Mouse (Mus musculus) liver, embryonic 12.5 days (tissue): Measurements from ENCODE around the gene E2f3. TPM values are rescaled to one million over a fixed set of nuclear protein-coding genes. Genes with fewer than 3 reads are reported as not detected.

Source experiments
- ATAC-seq: fragments of 200-750 bp; cut with Nextera tagmentation; 2 replicates; pipeline ENCODE4 v1.8.0; 2017; ENCODE audit warnings: moderate number of reproducible peaks, mild to moderate bottlenecking, moderate library complexity
- H3K27ac ChIP-seq: fragments of 300-500 bp; sonication (generic); 2 replicates; pipeline ENCODE4 v1.5.1; 2016; ENCODE audit warnings: mild to moderate bottlenecking
- H3K27me3 ChIP-seq: fragments of 300-500 bp; sonication (generic); replicated peaks from 2 replicates; pipeline ENCODE4 v1.6.1; 2016; ENCODE audit warnings: mild to moderate bottlenecking, moderate library complexity
- H3K36me3 ChIP-seq: fragments of 300-500 bp; sonication (generic); 2 replicates; pipeline ENCODE4 v1.6.1; 2016; ENCODE audit warnings: mild to moderate bottlenecking, moderate library complexity
- H3K4me1 ChIP-seq: fragments of 300-500 bp; sonication (generic); 2 replicates; pipeline ENCODE4 v1.6.1; 2016
- H3K4me2 ChIP-seq: fragments of 300-500 bp; sonication (generic); 2 replicates; pipeline ENCODE4 v1.6.1; 2016; ENCODE audit warnings: mild to moderate bottlenecking, moderate library complexity
- H3K4me3 ChIP-seq: fragments of 300-500 bp; sonication (generic); 2 replicates; pipeline ENCODE4 v1.5.1; 2016; ENCODE audit warnings: mild to moderate bottlenecking, moderate library complexity
- H3K9ac ChIP-seq: fragments of 300-500 bp; sonication (generic); 2 replicates; pipeline ENCODE4 v1.6.1; 2016; ENCODE audit warnings: mild to moderate bottlenecking, moderate library complexity
- H3K9me3 ChIP-seq: fragments of 300-500 bp; sonication (generic); replicated peaks from 2 replicates; pipeline ENCODE4 v1.6.1; 2016; ENCODE audit warnings: mild to moderate bottlenecking, moderate library complexity
- WGBS: fragments of 180-500 bp; shearing (Covaris S2); methylation state at CpG from one replicate; pipeline ENCODE4 v1.1.7; 2016; ENCODE audit not compliant: insufficient replicate concordance; 5-methylcytosine and 5-hydroxymethylcytosine counted together
- polyA plus RNA-seq: library from polyadenylated mRNA; unstranded; fragments of >200 nt; fragmentation: Nextera tagmentation; extraction: Ambion mirVana; gene quantifications from 2 replicates; pipeline ENCODE4 v1.2.1, GENCODE M21; 2016

The E2f3 gene
- polyA plus RNA-seq, 1 experiment from 2014 or later, result 8.6 TPM

GRCm38 (mm10) chr13:29974066-29974465 is 11.8 kb downstream of the E2f3 start:
- WGBS, result 85% methylated on average over 5 of the region's 5 CpGs
- no peaks in the 10 kb centered on the region for H3K9me3 ChIP-seq
- H3K27me3 ChIP-seq, result no peaks in the 10 kb centered on the region
- H3K36me3 ChIP-seq, result peaks cover 58% of the 10 kb centered on the region
- no peak for ATAC-seq
- no peak overlapping the region for H3K4me2 ChIP-seq
- no peak overlapping the region for H3K27ac ChIP-seq
- no peak overlapping the region for H3K4me3 ChIP-seq
- H3K4me1 ChIP-seq, result peaks cover 46% of the 10 kb centered on the region
- H3K9ac ChIP-seq, result no peak overlapping the region

- 81% methylated on average over 6 of the region's 6 CpGs for WGBS
- H3K36me3 ChIP-seq, result peaks cover 54% of the 10 kb centered on the region
- no peaks in the 10 kb centered on the region for H3K27me3 ChIP-seq
- no peak overlapping the region for H3K27ac ChIP-seq
- no peak overlapping the region for H3K4me3 ChIP-seq
- H3K4me2 ChIP-seq, result no peak overlapping the region
- H3K9me3 ChIP-seq, result no peaks in the 10 kb centered on the region
- peaks cover 46% of the 10 kb centered on the region for H3K4me1 ChIP-seq
- no peak for ATAC-seq
- no peak overlapping the region for H3K9ac ChIP-seq
Observed at GRCm38 (mm10) chr13:29973610-29974009, 12.3 kb downstream of the E2f3 start.

GRCm38 (mm10) chr13:29970333-29970732 is 15.5 kb downstream of the E2f3 start:
- Histone ChIP-seq H3K9me3 (no peaks in the 10 kb centered on the region), H3K9ac (no peak overlapping the region), H3K4me3 (no peak overlapping the region), H3K4me2 (no peak overlapping the region), H3K27me3 (no peaks in the 10 kb centered on the region), H3K4me1 (peaks cover 46% of the 10 kb centered on the region), H3K36me3 (peaks cover 38% of the 10 kb centered on the region), H3K27ac (no peak overlapping the region)
- ATAC-seq, result no peak
- 78% methylated on average over 7 of the region's 7 CpGs for WGBS

GRCm38 (mm10) chr13:29968636-29969035 is 17.2 kb downstream of the E2f3 start:
- peaks cover 42% of the 10 kb centered on the region for H3K36me3 ChIP-seq
- WGBS, result 52% methylated on average over 7 of the region's 7 CpGs
- no peak overlapping the region for H3K9ac ChIP-seq
- H3K27ac ChIP-seq, result no peak overlapping the region
- peaks cover 50% of the 10 kb centered on the region for H3K4me1 ChIP-seq
- H3K27me3 ChIP-seq, result no peaks in the 10 kb centered on the region
- no peak overlapping the region for H3K4me3 ChIP-seq
- no peak overlapping the region for H3K4me2 ChIP-seq
- no peaks in the 10 kb centered on the region for H3K9me3 ChIP-seq
- ATAC-seq, result peak; percentile 67; the same call in 1 of the 2 replicates

- Histone ChIP-seq H3K27ac (no peak overlapping the region), H3K27me3 (no peaks in the 10 kb centered on the region), H3K9ac (no peak overlapping the region), H3K36me3 (peaks cover 45% of the 10 kb centered on the region), H3K4me3 (no peak overlapping the region), H3K4me2 (no peak overlapping the region), H3K9me3 (no peaks in the 10 kb centered on the region), H3K4me1 (peaks cover 58% of the 10 kb centered on the region)
- WGBS, result 79% methylated on average over 5 of the region's 5 CpGs
- no peak for ATAC-seq
Observed at GRCm38 (mm10) chr13:29967367-29967766, 18.5 kb downstream of the E2f3 start.

- no peaks in the 10 kb centered on the region for H3K27me3 ChIP-seq
- H3K9me3 ChIP-seq, result no peaks in the 10 kb centered on the region
- H3K36me3 ChIP-seq, result peaks cover 42% of the 10 kb centered on the region
- H3K27ac ChIP-seq, result no peak overlapping the region
- 81% methylated on average over 8 of the region's 8 CpGs for WGBS
- H3K9ac ChIP-seq, result no peak overlapping the region
- H3K4me1 ChIP-seq, result peaks cover 55% of the 10 kb centered on the region
- no peak overlapping the region for H3K4me2 ChIP-seq
- ATAC-seq, result no peak
- H3K4me3 ChIP-seq, result no peak overlapping the region
Observed at GRCm38 (mm10) chr13:29966966-29967365, 18.9 kb downstream of the E2f3 start.

GRCm38 (mm10) chr13:29964087-29964486 is 21.8 kb downstream of the E2f3 start:
- peaks cover 54% of the 10 kb centered on the region for H3K4me1 ChIP-seq
- no peak for ATAC-seq
- H3K9ac ChIP-seq, result no peak overlapping the region
- H3K27me3 ChIP-seq, result no peaks in the 10 kb centered on the region
- peaks cover 57% of the 10 kb centered on the region for H3K36me3 ChIP-seq
- WGBS, result 57% methylated on average over 6 of the region's 6 CpGs
- H3K4me2 ChIP-seq, result no peak overlapping the region
- H3K27ac ChIP-seq, result no peak overlapping the region
- no peaks in the 10 kb centered on the region for H3K9me3 ChIP-seq
- H3K4me3 ChIP-seq, result no peak overlapping the region

- WGBS, result 81% methylated on average over 6 of the region's 6 CpGs
- H3K4me1 ChIP-seq, result peaks cover 57% of the 10 kb centered on the region
- no peak overlapping the region for H3K9ac ChIP-seq
- H3K9me3 ChIP-seq, result no peaks in the 10 kb centered on the region
- ATAC-seq, result no peak
- H3K36me3 ChIP-seq, result peaks cover 59% of the 10 kb centered on the region
- no peak overlapping the region for H3K27ac ChIP-seq
- H3K4me2 ChIP-seq, result no peak overlapping the region
- H3K4me3 ChIP-seq, result no peak overlapping the region
- H3K27me3 ChIP-seq, result no peaks in the 10 kb centered on the region
Observed at GRCm38 (mm10) chr13:29960416-29960815, 25.4 kb downstream of the E2f3 start.

GRCm38 (mm10) chr13:29957731-29958254 is 28.1 kb downstream of the E2f3 start:
- 74% methylated on average over 9 of the region's 9 CpGs for WGBS
- Histone ChIP-seq H3K4me1 (peaks cover 40% of the 10 kb centered on the region), H3K36me3 (peaks cover 56% of the 10 kb centered on the region), H3K27me3 (no peaks in the 10 kb centered on the region), H3K9me3 (0 out of 2 replicates have a peak, but pooled peaks cover 5% of the 10 kb centered on the region), H3K9ac (no peak overlapping the region), H3K27ac (no peak overlapping the region), H3K4me3 (no peak overlapping the region), H3K4me2 (no peak overlapping the region)
- ATAC-seq, result peak; percentile 79

GRCm38 (mm10) chr13:29956821-29957421 is 28.9 kb downstream of the E2f3 start:
- ATAC-seq, result no peak
- H3K4me2 ChIP-seq, result no peak overlapping the region
- 79% methylated on average over 12 of the region's 12 CpGs for WGBS

GRCm38 (mm10) chr13:29955296-29955695 is 30.6 kb downstream of the E2f3 start:
- Histone ChIP-seq H3K4me3 (no peak overlapping the region), H3K27me3 (no peaks in the 10 kb centered on the region), H3K36me3 (peaks cover 56% of the 10 kb centered on the region), H3K9me3 (0 out of 2 replicates have a peak, but pooled peaks cover 5% of the 10 kb centered on the region), H3K27ac (no peak overlapping the region), H3K4me2 (no peak overlapping the region), H3K9ac (no peak overlapping the region), H3K4me1 (peaks cover 52% of the 10 kb centered on the region)
- 79% methylated on average over 10 of the region's 11 CpGs for WGBS
- no peak for ATAC-seq

More at GRCm38 (mm10) chr13:29956821-29957421, 28.9 kb downstream of the E2f3 start:
- Histone ChIP-seq H3K4me3 (no peak overlapping the region), H3K27me3 (no peaks in the 10 kb centered on the region), H3K36me3 (peaks cover 56% of the 10 kb centered on the region), H3K9me3 (0 out of 2 replicates have a peak, but pooled peaks cover 5% of the 10 kb centered on the region), H3K4me1 (peaks cover 42% of the 10 kb centered on the region), H3K9ac (no peak overlapping the region), H3K27ac (no peak overlapping the region)

GRCm38 (mm10) chr13:29954741-29955140 is 31.1 kb downstream of the E2f3 start:
- Histone ChIP-seq H3K9ac (no peak overlapping the region), H3K4me3 (no peak overlapping the region)

More at GRCm38 (mm10) chr13:29954741-29955140, 31.1 kb downstream of the E2f3 start:
- Histone ChIP-seq H3K36me3 (peaks cover 57% of the 10 kb centered on the region), H3K4me2 (no peak overlapping the region), H3K9me3 (0 out of 2 replicates have a peak, but pooled peaks cover 5% of the 10 kb centered on the region), H3K4me1 (peaks cover 50% of the 10 kb centered on the region), H3K27me3 (no peaks in the 10 kb centered on the region), H3K27ac (no peak overlapping the region)
- ATAC-seq, result no peak
- 89% methylated on average over 10 of the region's 10 CpGs for WGBS
